8 mouse cellular contexts compared by ENCODE assay signal in the genomic region with DNA sequence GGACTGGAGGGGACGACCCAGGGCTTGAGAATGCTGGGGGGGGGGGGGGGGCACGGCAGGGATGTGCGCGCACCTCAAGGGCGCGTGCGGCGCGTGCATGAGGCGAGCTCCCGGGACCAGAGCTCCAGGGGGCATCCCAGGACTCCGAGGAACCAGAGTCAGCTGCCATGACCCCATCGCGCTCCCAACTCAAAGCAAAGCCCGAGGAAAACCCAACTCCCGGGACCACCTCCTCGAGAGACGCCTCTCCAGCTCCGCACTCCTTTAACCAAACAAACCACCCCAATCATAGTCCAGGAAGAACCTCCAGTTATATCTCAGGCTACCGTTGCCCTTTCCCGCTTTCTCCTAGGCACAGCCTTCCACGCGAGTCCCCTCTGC. TPM values are rescaled to one million over a fixed set of nuclear protein-coding genes. Genes with fewer than 3 reads are reported as not detected.
A peak's percentile ranks its signal among the peaks of the same experiment; 100 is the strongest.
DNase-seq lines count a peak whose midpoint lies in the region; ATAC-seq and TF ChIP-seq lines count a peak whose summit lies in the region.

No protein-coding gene starts in this region.

- peaks cover 31% of the 10 kb centered on the region for H3K27me3 ChIP-seq in erythroblast, embryonic 14.5 days (ENCODE audit: control insufficient read depth)
- no peaks in the 10 kb centered on the region for H3K27me3 ChIP-seq in forebrain, embryonic 15.5 days
- peaks cover 26% of the 10 kb centered on the region for H3K27me3 ChIP-seq in liver, embryonic 16.5 days (ENCODE audit: control insufficient read depth, insufficient read depth, low read depth, low read length)

- no peaks in the 10 kb centered on the region for H3K9me3 ChIP-seq in erythroblast, embryonic 14.5 days (ENCODE audit: control insufficient read depth, low read length)
- H3K9me3 ChIP-seq in forebrain, embryonic 15.5 days: no peaks in the 10 kb centered on the region
- H3K9me3 ChIP-seq in liver, embryonic 16.5 days (replicated peaks; ENCODE audit: control insufficient read depth, low read length): no peaks in the 10 kb centered on the region

- H3K36me3 ChIP-seq in erythroblast, embryonic 14.5 days (ENCODE audit: control insufficient read depth): no peaks in the 10 kb centered on the region
- no peaks in the 10 kb centered on the region for H3K36me3 ChIP-seq in forebrain, embryonic 15.5 days
- no peaks in the 10 kb centered on the region for H3K36me3 ChIP-seq in liver, embryonic 16.5 days (ENCODE audit: control insufficient read depth, insufficient read depth)

- ATAC-seq in erythroblast, adult 5-6 weeks (replicated peaks; ENCODE audit: low FRiP score, poor library complexity, severe bottlenecking): no peak
- peak; percentile 62 for ATAC-seq in forebrain, embryonic 15.5 days (replicated peaks)
- no peak for ATAC-seq in liver, embryonic 16.5 days (ENCODE audit: low read depth)

- TF ChIP-seq POLR2A in bone marrow, adult 2 months (IDR thresholded peaks at IDR 0.05; ENCODE audit: borderline replicate concordance, control insufficient read depth, low read depth, low read length): no peak
- no peak for TF ChIP-seq POLR2A in olfactory bulb, adult 2 months (IDR thresholded peaks at IDR 0.05; ENCODE audit: insufficient read depth, low read depth, low read length)

- TF ChIP-seq CTCF in bone marrow, adult 2 months (IDR thresholded peaks at IDR 0.05; ENCODE audit: control insufficient read depth, insufficient read depth, low read length): no peak
- TF ChIP-seq CTCF in olfactory bulb, adult 2 months (IDR thresholded peaks at IDR 0.05; ENCODE audit: insufficient read depth, low read depth, low read length): no peak

- peak overlapping the region; percentile 60 for H3K4me3 ChIP-seq in erythroblast, embryonic 14.5 days (replicated peaks)
- peak overlapping the region; percentile 58 for H3K4me3 ChIP-seq in bone marrow, adult 2 months (replicated peaks; ENCODE audit: control insufficient read depth, low read depth, low read length)
- peak overlapping the region; percentile 63 for H3K4me3 ChIP-seq in forebrain, embryonic 15.5 days
- peak overlapping the region; percentile 66 for H3K4me3 ChIP-seq in liver, embryonic 16.5 days (ENCODE audit: low read depth, low read length)
- H3K4me3 ChIP-seq in olfactory bulb, adult 2 months (ENCODE audit: insufficient read depth, low read depth, low read length): peak overlapping the region; percentile 71

- no peaks in the 10 kb centered on the region; the same call in 1 of the 2 replicates for H3K4me1 ChIP-seq in erythroblast, embryonic 14.5 days (ENCODE audit: control insufficient read depth)
- no peaks in the 10 kb centered on the region for H3K4me1 ChIP-seq in bone marrow, adult 2 months (ENCODE audit: control insufficient read depth, insufficient read depth, low read length)
- H3K4me1 ChIP-seq in forebrain, embryonic 15.5 days: peaks cover 5% of the 10 kb centered on the region
- no peaks in the 10 kb centered on the region for H3K4me1 ChIP-seq in liver, embryonic 16.5 days (ENCODE audit: control insufficient read depth, low read depth, low read length)
- H3K4me1 ChIP-seq in olfactory bulb, adult 2 months (ENCODE audit: control insufficient read depth, insufficient read depth, low read length): peaks cover 14% of the 10 kb centered on the region

- H3K27ac ChIP-seq in bone marrow, adult 2 months (ENCODE audit: control insufficient read depth, insufficient read depth, low read depth, low read length, poor library complexity): no peak overlapping the region; the same call in 1 of the 2 replicates
- peak overlapping the region; percentile 71 for H3K27ac ChIP-seq in forebrain, embryonic 15.5 days (replicated peaks)
- no peak overlapping the region for H3K27ac ChIP-seq in liver, embryonic 16.5 days (ENCODE audit: low read length)
- H3K27ac ChIP-seq in olfactory bulb, adult 2 months (ENCODE audit: insufficient read depth, low read depth, low read length): no peak overlapping the region

- peak overlapping the region; percentile 67 for H3K9ac ChIP-seq in forebrain, embryonic 15.5 days (replicated peaks)
- H3K9ac ChIP-seq in liver, embryonic 16.5 days (ENCODE audit: low read depth, low read length): peak overlapping the region; percentile 45

- peak overlapping the region; percentile 85 for H3K4me2 ChIP-seq in forebrain, embryonic 15.5 days (replicated peaks)
- H3K4me2 ChIP-seq in liver, embryonic 16.5 days (ENCODE audit: low read depth, low read length): peak overlapping the region; percentile 62

- WGBS in bone marrow, adult 2 months: 2% methylated on average over 20 of the region's 23 CpGs
- WGBS in forebrain, embryonic 15.5 days: 1% methylated on average over 22 of the region's 23 CpGs
- under 1% methylated on average over 23 of the region's 23 CpGs for WGBS in liver, embryonic 16.5 days (ENCODE audit: insufficient replicate concordance)
- WGBS in olfactory bulb, adult 2 months: 0% methylated on average over 13 of the region's 23 CpGs

- peak; percentile 29 for DNase-seq in induced T-regulatory cell, adult 2 months (ENCODE audit: low read depth)
- DNase-seq in retina, postnatal 1 day: no peak

RNA-seq across cellular contexts. Expression of a gene that starts 0.6 kb away (rescaled TPM):
- not detected in 2 replicates for polyA plus RNA-seq in erythroblast, embryonic 14.5 days (2012)
- total RNA-seq in erythroblast, adult 5-6 weeks (2015; ENCODE audit: low replicate concordance): not detected in 2 replicates
- total RNA-seq in erythroblast, adult 5-6 weeks (2017; ENCODE audit: low replicate concordance): not detected in 2 replicates
- 0.20 TPM in 1 of 2 replicates, not detected in the other for polyA plus RNA-seq in bone marrow, adult 2 months (2011; ENCODE audit: insufficient read depth, insufficient read length, low replicate concordance, missing spikeins)
- 6.7 and 6.8 TPM in 2 replicates for polyA plus RNA-seq in forebrain, embryonic 15.5 days (2015; fragmentation: Nextera tagmentation; extraction: Ambion mirVana)
- polyA plus RNA-seq in liver, embryonic 16.5 days (2015; fragmentation: Nextera tagmentation; extraction: Ambion mirVana): 0.13 and 0.19 TPM in 2 replicates
- not detected in 2 replicates for polyA plus RNA-seq in olfactory bulb, adult 2 months (2012; ENCODE audit: insufficient read depth, insufficient read length, low replicate concordance, missing spikeins)
